Mouse (Mus musculus) thymus, postnatal 25 days (tissue): Measurements from ENCODE around the gene Zfp174.

ENCODE experiments used
- DNase-seq: peaks from one replicate; pipeline ENCODE4 v3.0.0; 2022

The Zfp174 gene

GRCm38 (mm10) chr16:3884201-3885064 is 37.4 kb downstream of the Zfp174 start, which contains the start of the genes Zfp597 and Gm20695:
Gene Zfp597, minus strand, starts transcription at chr16:3884561.
Gene Gm20695, plus strand, starts transcription at chr16:3884648.
- peak; percentile 95 for DNase-seq

DNA sequence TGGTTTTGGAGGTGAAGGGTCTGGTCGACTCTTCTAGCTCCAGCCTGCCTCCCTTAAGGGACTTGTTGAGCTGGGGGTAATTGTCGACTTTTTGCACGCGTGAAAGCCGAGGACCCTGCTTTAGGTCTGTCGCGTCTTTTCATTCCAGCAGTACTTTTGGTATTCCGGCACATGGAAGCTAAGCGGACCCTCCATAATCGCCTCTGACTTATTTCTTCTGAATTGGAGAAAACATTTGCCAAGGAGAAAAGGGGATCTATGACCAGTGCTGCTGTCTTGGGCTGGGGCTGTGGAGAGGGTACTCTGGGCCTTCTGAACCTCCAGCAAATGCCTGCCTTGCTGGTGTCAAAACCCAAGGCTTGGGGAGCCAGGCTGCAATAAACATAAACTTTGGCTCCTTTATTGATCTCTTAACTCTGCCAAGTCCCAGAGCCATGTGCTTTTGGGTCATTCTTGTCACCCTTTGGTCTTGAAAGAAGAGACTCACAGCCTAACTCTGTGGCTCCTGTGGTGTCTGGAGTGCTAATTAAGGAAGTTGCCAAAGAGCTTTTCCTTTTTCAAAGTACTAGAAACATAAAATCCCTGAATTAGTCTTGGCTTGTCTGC is 38.1 kb downstream of the Zfp174 start:
- DNase-seq, result no peak

DNA sequence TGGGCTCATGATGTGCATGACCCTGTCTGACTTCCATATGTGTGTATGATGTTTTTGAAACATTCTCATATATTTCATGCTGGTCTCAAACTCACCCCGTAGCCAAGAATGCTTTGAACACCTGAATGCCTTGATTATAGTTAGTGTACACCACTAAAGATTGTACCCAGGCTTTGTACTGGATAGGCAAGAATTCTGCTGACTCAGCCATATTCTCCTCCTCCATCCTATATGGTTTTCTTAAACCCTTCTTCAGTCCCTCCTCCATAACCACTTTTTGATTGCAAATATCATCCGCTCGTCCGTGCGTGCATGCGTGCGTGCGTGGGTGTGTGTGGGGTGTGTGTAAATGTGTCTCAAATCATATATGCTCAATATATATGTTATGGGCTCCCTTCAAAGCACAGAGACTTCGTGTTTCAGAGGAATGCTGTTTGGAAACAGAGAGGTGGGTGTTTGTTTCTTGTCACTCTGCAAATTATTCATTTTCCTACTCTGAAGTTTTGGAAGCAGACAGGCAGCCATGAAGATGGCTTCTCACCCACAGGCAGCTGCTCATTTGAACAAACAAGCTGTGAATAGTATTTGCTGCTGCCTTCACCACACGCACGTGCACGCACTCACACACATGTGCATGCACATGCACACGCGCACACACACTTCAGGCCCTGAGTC is 44.7 kb downstream of the Zfp174 start:
- DNase-seq, result no peak

DNA sequence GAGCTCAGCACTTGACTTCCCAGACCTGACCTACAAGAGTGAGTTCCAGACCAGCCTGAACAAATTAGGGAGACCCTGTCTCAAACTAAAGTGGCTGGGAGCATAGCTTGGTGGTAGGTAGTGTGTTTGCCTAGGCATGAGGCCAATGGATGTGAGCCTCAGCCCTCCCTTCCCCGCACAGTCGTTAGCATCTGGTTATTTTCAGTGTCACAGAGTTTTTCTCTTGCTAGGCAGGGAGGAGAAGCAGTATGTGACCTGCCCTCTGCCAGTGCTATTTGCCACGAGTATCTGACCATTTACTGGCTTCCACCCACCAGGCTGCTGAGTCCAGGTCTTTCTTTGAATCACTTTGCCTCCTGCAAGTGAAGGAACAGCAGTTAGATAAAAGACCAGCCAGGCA is 46.7 kb downstream of the Zfp174 start:
- DNase-seq, result no peak

DNA sequence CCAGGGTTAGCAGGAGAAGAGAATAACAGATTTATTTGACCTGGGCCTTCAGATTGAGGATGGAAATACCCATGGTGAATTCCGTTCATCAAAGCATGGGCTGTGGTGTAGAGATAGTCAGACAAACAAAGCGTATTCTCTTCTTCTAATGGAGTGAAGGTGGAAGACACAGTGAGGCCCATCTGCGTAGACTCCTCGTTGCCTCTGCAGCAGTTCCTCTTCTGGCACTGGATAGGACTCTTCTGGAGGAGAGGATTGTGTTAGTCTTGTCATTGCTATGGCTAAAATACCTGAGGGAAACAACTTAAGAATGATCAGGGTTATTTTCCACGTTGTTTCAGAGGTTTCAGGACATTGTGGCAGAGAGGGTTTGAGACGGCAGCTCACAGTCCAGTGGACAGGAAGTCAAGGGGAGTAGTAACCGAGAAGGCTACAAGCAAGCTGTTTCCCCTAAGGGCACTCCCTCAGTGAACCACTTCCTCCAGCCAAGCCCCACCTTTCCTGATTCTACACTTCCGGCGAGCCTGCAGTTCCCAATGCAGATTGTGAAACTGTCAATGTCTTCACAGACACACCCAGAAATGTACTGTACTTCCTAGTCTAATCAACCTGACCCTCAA is 48.2 kb downstream of the Zfp174 start:
- DNase-seq, result peak; percentile 47

- no peak for DNase-seq
These were observed 49.0 kb downstream of the Zfp174 start for GRCm38 (mm10) chr16:3896046-3896445.

DNA sequence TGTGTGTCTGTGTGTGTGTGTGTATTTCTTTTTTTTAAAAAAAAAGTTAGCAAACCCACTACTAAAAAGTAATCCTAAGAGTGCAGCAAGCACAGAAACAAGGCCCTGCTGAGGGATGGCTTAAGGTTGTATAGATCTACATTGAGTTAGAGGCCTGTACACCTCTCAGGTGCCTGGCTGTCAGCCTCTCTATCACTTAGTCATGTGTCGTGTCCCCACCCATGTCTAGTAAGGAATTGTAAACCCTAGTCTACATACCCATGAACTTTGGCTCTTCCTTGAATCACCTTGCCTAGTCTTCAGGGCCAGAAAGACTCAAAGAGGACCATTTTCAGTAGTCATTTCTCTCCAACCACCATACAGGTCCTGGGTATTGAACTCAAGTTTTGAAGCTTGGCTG is 49.5 kb downstream of the Zfp174 start:
- no peak for DNase-seq

DNA sequence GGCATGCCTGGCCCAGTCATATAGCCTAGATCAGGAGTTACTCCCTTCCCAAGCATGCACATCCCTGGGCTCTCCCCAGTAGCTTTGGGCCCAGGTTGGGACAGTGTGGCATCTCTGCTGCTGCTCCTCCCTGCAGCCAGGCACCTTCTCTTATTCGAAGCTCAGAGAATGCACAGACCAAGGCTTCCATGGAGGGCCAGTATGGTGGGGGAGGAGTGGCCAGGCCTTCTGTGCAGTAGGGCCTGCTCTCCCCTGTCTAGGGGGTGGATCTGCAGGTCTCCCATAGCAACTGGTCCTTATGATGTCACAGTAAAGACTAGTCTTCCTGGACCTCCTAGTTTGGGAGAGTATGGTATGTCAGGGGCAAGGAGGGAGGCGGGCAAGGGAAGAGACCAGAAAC is 60.4 kb downstream of the Zfp174 start:
- DNase-seq, result no peak
